Mouse (Mus musculus) adrenal gland, adult 8-10 months (tissue): ENCODE results near the gene Ahnak. TPM values are rescaled to one million over a fixed set of nuclear protein-coding genes. Genes with fewer than 3 reads are reported as not detected.
A peak's percentile ranks its signal among the peaks of the same experiment; 100 is the strongest.
"Not testable (repeated sequence)": the region's sequence is repeated elsewhere in the genome, so short reads cannot be mapped to it uniquely, and the experiment has no call there.

ENCODE experiments used
- DNase-seq: peaks from one replicate; pipeline ENCODE4 v3.0.0; 2022
- total RNA-seq, 4 experiments: library from RNA; stranded (reverse); gene quantifications; 2 replicates each; pipeline ENCODE4 v1.2.4; 2022

Ahnak gene
- total RNA-seq, 4 experiments from 2014 or later: 122 to 227 (median 158) TPM

- DNase-seq: no peak
Observed at GRCm38 (mm10) chr19:9044291-9044690, 55.2 kb downstream of the Ahnak start.

DNA sequence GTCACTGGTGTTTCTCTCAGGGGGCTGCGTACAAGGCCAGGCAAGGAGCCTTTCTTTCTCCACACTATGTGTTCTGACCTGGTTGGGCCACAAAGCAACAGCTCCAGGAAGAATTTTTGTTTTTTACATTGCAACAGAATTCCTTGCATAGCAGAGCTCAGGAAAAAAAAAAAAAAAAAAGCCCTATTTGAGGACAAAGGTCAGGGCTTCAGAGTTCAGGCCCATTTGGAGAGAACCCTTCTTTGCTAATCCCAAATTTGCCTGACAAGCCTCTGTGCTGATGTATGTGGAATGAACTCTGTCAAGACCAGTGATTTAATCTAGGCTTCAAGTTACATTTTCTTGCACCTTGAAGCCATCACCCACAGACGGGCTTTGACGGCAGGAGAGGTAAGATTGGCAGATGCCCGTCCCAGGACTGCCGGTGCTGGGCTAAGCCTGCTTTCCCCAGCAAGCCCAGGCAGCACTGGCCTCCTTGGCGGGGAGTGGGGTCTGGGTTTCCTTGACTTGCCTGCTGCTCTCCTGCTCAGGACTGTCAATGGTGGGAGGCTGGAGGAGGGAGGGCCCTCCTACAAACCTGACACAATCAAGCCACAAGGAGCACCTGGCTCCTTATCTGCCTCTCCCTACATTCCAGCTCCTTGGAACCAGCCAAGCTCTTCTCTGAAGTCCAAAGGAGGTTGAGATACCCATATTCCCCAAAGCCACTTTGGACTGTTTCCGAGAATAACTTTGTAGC lies 58.3 kb downstream of the Ahnak start:
- no peak for DNase-seq

DNA sequence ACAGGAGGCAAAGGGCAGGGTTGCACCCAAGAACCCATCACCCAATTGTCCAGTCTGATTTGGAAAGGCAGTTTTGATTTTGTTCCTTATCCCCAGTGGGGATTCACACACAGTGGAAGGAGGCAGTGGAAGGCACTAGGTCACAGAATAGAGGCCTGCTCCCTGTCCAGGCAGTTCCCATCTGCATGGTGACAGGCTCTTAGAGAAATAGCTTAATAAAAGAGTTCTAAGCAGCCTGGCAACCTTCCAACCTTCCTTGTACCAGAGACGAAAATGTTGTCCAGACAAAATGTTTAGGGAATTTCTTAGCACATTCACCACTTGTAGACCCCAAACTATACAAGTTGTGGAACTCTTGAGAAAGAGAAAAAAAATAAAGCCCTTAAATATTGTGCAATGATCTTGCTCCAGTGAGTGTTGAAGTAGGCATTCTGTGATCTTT lies 58.9 kb downstream of the Ahnak start:
- no peak for DNase-seq

DNA sequence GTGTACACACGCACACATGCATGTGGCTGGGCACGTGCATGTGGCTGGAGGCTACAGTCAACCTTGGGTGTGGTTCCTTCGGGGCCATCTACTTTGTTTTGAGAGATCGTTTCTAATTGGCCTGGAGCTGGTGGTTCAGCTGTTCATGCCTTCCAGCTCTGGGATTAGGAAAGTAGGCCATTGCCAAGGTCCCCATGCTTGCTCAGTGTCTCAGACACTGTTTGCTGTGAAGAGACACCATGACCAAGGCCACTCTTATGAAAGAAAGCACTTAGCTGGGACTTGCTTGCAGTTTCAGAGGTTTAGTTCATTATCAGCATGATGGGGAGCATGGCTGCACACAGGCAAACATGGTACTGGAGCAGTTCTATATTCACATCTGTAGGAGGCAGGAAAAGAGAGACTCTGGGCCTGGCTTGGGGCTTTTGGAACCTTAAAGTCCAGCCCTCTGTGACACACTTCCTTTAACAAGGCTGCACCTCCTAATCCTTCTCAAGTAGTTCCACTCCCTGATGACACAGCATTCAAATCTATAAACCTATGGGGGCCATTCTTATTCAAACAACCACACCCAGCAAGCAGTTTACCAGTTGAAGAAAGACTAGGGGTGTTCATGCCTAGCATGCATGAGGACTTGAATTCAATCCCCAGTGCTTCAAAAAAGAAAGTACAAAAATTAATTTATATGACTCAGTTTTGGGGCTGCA lies 60.0 kb downstream of the Ahnak start:
- peak; percentile 57 for DNase-seq

- no peak for DNase-seq
Observed at GRCm38 (mm10) chr19:9050294-9051229, 61.5 kb downstream of the Ahnak start.

DNA sequence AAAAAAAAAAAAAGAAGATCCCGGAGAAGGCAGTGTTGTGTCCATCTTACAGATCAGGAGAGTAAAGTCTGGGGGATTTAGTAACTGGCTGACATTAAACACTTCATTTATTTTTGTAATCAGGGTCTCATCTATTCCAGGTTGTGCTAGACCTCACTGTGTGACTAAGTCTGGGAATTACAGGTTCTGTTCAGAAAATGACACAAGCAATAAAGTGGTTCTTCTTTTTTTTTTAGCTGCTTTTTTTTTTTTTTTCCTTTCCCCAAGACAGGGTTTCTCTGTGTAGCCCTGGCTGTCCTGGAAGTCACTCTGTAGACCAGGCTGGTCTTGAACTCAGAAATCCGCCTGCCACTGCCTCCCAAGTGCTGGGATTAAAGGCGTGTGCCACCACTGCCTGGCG lies 62.9 kb downstream of the Ahnak start:
- not testable (repeated sequence) for DNase-seq

- peak; percentile 69 for DNase-seq
Observed at GRCm38 (mm10) chr19:9052803-9053431, 63.8 kb downstream of the Ahnak start.

GRCm38 (mm10) chr19:9055153-9055552 lies 66.1 kb downstream of the Ahnak start:
- DNase-seq: no peak

- DNase-seq: no peak
Observed at GRCm38 (mm10) chr19:9055703-9056355, 66.7 kb downstream of the Ahnak start.

DNA sequence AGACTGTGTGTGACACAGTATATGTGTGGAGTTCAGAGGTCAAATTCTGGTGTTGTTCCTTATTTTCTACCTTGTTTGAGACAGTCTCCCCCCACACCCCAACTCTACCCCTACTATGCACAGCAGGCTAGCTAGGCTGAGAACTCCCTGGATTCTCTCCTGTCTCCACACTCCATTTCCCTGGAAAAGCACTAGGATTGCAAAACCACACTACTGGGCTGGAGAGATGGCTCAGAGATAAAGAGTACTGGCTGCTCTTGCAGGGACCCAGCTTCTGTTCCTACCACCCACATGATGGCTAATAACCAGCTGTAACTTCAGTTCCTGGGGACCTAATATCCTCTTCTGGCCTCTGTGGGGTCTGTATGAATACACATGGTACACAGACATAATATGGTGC lies 68.6 kb downstream of the Ahnak start:
- no peak for DNase-seq

- DNase-seq: no peak
Observed at GRCm38 (mm10) chr19:9058331-9058884, 69.3 kb downstream of the Ahnak start.

GRCm38 (mm10) chr19:9058944-9059343 lies 69.9 kb downstream of the Ahnak start:
- no peak for DNase-seq

DNA sequence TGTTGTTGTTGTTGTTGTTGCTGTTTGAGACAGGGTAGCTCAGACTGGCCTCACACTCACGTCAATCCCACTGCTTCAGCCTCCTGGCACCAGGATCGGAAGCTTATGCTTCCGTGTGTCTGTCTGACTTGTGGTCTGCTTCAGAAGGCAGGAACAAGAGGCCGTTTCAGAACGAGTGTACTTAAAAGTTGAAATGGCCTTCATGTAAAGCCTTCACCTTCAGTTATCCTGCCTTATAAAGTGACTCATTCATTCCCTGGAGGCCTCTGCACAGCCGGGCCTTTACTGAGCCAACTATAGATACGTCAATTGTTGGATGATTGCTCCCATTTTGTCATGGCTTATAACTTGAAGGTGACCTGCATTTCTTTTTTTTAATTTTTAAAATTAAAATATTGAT lies 70.3 kb downstream of the Ahnak start:
- DNase-seq: no peak

DNA sequence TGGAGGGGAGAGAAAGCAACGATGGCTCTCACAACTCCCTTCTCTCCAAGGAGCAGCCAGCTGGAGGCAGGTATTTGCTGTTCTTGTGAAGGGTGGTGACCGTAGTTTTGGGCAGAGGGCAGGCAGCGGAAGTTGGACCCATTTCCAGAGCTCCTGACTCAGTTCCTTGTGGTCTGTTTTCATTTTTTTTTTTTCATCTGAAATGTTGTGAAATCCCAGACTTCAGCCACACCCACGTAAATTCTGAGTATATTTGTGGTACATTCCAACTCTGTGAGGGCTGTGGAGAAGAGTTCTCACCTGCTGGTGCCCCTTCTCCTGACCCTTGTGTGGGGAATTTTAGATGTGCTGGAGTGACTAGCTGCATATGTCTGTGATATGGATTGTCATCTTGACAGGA lies 71.0 kb downstream of the Ahnak start:
- no peak for DNase-seq

GRCm38 (mm10) chr19:9061221-9061893 lies 72.3 kb downstream of the Ahnak start:
- DNase-seq: peak; percentile 77

DNA sequence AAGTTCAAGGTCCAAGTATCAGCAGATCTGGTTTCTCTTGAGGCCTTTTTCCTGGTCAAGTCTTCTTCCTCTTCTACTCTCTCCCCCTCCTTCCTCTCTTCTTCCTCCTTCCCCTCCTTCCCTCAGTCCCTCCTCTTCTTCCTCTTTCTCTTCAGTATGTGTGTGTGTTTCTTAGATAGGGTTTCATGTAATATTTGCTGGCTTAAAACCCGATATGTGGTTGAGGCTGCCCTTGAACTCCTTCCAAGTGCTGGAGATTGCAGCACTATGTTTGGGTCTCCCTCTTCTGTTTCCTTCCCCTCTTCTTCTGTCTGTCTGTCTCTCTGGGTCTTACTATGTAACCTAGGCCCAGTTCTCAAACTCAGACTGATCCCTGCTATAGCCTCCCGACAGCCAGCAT lies 73.7 kb downstream of the Ahnak start:
- DNase-seq: no peak

DNA sequence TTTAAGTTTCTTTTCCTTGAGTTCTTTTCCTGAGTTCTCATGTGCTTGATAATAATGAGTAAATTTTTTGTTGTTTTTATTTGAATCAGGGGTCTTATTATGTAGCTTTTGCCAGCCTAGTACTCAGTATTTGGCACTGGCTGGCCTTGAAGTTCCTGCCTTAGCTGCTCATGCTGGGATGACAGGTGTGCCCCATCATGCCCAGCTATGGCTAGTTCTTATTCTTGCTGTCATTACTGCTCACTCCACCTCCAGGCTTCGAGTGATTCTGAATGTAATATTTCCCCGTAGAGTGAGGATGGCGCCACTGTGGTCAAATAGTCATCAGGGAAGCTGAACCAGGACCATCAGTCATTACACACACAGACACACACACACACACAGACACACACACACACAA lies 74.7 kb downstream of the Ahnak start:
- DNase-seq: no peak

GRCm38 (mm10) chr19:9065621-9066561 lies 76.8 kb downstream of the Ahnak start:
- DNase-seq: no peak

DNA sequence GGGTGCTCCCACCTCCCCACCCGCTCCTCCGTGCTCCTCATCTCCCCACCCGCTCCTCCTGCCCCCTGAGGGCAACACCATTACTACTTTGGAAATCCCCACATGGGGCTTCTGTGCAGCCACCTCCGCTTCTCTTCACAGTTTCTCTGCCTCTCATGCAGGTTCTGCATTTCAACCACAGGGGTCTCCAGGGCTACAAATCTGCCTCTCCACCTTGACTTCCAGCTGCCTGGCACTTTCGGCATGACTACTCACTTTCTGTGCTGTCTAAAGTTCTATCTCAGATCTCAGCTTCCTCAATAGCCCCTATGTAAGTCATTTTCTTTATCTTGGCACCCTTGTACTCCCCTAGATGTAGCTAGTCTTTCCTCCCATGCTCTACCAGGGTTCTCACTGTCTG lies 78.2 kb downstream of the Ahnak start:
- DNase-seq: no peak
